Mouse (Mus musculus) embryonic fibroblast, embryonic 13.5 days (primary cell): ENCODE data around the gene Chit1. TPM values are rescaled to one million over a fixed set of nuclear protein-coding genes. Genes with fewer than 3 reads are reported as not detected.
A peak's percentile ranks its signal among the peaks of the same experiment; 100 is the strongest.

Experiments
- H3K27ac ChIP-seq: 2 replicates; pipeline ENCODE4 v1.5.1; 2012; ENCODE audit warnings: low read length, control low read depth, inconsistent platforms; ENCODE audit not compliant: insufficient read depth
- H3K4me1 ChIP-seq: 2 replicates; pipeline ENCODE4 v1.6.1; 2011; ENCODE audit warnings: low read length; ENCODE audit not compliant: control insufficient read depth, insufficient read depth
- H3K4me3 ChIP-seq: 2 replicates; pipeline ENCODE4 v1.5.1; 2011; ENCODE audit warnings: mild to moderate bottlenecking, control low read depth, low read length; ENCODE audit not compliant: insufficient read depth
- CTCF ChIP-seq: IDR thresholded peaks from 2 replicates; pipeline ENCODE4 v1.5.1; 2011; ENCODE audit warnings: mild to moderate bottlenecking, control low read depth, low read length, moderate library complexity, borderline replicate concordance; ENCODE audit not compliant: insufficient read depth
- POLR2A ChIP-seq: IDR thresholded peaks from 2 replicates; pipeline ENCODE4 v1.6.1; 2011; ENCODE audit warnings: low read depth, mild to moderate bottlenecking, control low read depth, low read length, moderate library complexity
- polyA plus RNA-seq: library from polyadenylated mRNA; stranded (reverse); fragments of >200 nt; gene quantifications from 2 replicates; pipeline ENCODE4 v1.2.4, GENCODE M21; 2011; ENCODE audit warnings: low read depth; ENCODE audit not compliant: missing spikeins, insufficient read length

The Chit1 gene
- polyA plus RNA-seq, 1 experiment = not detected

DNA sequence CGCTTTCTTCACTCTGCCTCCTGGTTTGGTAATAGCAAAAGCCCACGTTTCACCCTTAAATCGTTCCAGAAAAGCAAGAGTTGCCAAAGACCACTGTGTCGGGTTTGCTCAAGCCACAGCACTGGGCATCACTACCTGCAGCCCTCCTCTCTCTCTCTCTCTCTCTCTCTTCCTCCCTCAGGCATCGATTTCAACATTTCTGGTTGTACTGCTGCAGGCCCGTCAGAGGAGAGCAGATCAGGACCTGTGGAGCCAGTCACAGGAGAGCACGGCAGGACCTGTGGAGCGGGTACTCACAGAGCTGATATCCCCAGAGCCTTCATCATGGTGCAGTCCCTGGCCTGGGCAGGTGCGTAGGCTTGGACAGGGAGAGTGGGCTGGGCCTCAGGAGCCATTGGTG, 27.4 kb downstream of the Chit1 start:
- Histone ChIP-seq H3K4me3 (no peak overlapping the region), H3K27ac (no peak overlapping the region), H3K4me1 (no peaks in the 10 kb centered on the region)
- no peak for TF ChIP-seq CTCF
- no peak for TF ChIP-seq POLR2A

- no peak overlapping the region for H3K4me3 ChIP-seq
- no peaks in the 10 kb centered on the region; the same call in 1 of the 2 replicates for H3K4me1 ChIP-seq
- TF ChIP-seq POLR2A (no peak), CTCF (no peak)
- H3K27ac ChIP-seq = no peak overlapping the region
Measured at GRCm38 (mm10) chr1:134142363-134142794, 31.3 kb downstream of the Chit1 start.

DNA sequence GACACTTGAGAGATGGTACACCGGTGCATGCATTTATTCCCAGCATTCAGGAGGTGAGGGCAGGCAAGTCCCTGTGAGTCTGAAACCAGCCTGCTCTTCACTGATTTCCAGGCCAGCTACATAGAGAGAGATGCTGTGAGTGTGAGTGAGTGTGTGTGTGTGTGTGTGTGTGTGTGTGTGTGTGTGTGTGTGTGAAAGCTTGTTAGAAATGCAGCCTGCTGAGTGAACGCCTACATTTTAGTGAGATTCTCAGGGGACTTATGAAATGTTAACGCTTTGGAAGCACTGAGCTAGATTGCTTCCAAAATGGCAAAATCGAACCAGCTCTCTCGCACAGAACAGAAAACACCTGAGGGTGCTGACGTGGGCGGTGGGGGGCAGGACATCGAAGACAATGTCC, 35.0 kb downstream of the Chit1 start:
- no peak overlapping the region for H3K4me3 ChIP-seq

GRCm38 (mm10) chr1:134150076-134150475, 39.0 kb downstream of the Chit1 start:
- H3K27ac ChIP-seq = no peak overlapping the region
- H3K4me3 ChIP-seq = no peak overlapping the region
- no peaks in the 10 kb centered on the region for H3K4me1 ChIP-seq
- TF ChIP-seq CTCF (no peak), POLR2A (no peak)

More for the DNA sequence above, 35.0 kb downstream of the Chit1 start:
- H3K4me1 ChIP-seq = no peaks in the 10 kb centered on the region; the same call in 1 of the 2 replicates
- no peak overlapping the region for H3K27ac ChIP-seq
- TF ChIP-seq CTCF = no peak
- no peak for TF ChIP-seq POLR2A

GRCm38 (mm10) chr1:134150745-134151144, 39.7 kb downstream of the Chit1 start:
- TF ChIP-seq CTCF (no peak), POLR2A (no peak)
- H3K4me1 ChIP-seq = no peaks in the 10 kb centered on the region
- H3K4me3 ChIP-seq = no peak overlapping the region
- no peak overlapping the region for H3K27ac ChIP-seq

DNA sequence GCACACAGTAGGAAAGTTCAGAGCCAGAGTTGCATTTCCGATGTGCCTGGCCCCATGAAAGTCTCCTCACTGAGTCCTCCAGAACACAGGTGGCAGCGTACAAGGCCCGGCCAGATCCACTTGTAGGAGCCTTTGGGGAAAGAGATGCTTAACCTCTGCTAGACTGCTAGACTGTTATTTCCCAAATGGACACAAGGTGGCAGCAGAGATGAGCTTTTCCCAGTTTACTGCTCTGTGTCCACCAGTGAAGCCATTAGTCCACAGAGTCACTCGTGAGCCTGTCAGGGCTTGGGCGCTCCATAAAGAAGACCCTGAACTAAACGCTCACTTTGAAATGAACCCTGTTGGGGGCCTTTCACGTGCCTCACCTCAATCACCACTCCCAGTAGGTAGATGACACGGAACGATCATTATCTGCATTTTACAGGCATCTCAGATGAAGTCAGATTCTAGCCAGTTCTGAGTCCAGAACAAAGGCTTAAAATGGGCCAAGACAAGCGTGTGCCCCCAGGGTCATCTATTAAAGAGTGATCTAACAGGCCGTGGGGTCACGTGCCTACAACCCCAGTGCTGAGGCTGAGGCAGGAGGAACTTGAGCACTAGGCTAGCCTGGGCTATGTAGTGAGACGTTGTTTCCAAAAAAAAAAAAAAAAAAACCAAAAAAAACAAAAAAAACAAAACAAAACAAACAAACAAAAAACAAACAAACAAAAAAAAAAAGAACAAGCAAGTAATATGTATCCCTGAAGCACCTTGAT, 40.8 kb downstream of the Chit1 start:
- H3K27ac ChIP-seq = no peak overlapping the region
- no peaks in the 10 kb centered on the region for H3K4me1 ChIP-seq
- peak; percentile 33; the same call in 1 of the 2 replicates for TF ChIP-seq CTCF
- no peak for TF ChIP-seq POLR2A
- no peak overlapping the region for H3K4me3 ChIP-seq

DNA sequence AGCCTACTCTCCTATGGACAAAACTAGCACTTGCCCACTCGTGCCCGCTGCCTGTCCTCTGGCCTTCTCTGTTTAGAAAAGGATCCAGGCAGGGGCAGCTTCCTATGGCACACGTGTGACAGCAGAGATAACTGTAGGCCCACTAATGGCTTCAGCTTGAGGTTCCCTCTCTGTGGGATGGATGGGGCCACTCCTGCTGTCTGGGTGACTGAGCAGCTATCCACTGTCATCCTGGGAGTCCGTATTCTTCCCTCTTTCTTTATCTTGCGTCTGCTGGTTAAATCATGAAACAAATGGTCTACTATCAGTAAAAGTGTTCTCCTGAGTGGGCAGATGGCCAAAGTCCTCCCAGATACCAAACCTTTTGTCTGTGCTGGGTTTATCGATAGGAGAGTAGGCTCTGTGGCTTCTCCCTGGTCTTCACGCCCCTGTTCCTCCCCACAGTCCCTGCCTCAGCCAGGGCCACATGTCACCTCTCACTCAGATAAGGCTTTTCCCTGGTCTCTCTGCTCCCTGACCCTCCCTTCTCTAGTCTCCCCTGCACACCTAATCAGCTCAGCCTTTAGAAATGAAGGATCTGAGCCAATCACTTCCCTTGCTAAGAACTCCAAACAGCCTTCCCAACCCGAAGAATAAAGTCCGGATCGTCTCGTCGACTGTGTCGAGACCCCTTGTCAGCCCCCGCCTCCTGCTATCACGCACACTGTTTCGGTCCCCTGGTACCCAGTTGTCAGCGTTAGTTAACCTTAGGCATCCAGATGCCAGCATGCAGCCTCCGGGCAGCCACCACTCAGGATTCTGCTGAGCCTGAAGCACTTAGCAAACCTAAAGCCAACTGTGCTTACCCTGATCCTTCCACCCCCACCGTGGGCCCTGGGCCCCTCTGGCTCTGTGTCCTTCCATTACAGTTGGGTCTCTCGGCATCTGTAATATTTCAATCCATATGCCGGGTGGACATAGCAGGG, 41.9 kb downstream of the Chit1 start:
- H3K4me1 ChIP-seq = no peaks in the 10 kb centered on the region
- no peak for TF ChIP-seq POLR2A
- no peak for TF ChIP-seq CTCF
- no peak overlapping the region for H3K4me3 ChIP-seq
- H3K27ac ChIP-seq = no peak overlapping the region

DNA sequence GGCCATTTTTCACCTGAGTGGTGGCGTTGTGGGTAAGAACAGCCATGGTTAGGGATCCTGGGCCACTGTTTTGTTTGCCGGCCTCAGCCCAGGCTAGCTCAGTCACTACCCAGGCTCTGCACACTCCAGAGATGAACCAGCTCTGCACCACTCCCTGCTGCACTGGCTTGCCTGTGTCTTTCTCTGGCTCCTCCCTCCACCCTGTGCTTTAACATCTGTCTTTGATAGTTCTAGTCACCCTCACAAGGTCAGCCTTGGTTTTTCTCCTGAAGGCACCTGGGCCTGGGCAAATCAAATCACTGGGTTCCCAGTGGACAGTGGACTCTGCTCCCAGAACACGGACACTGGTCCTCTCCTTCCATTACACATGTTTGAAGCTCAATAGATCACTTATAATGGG, 43.1 kb downstream of the Chit1 start:
- Histone ChIP-seq H3K27ac (no peak overlapping the region), H3K4me1 (no peaks in the 10 kb centered on the region), H3K4me3 (no peak overlapping the region)
- TF ChIP-seq CTCF = no peak
- no peak for TF ChIP-seq POLR2A

GRCm38 (mm10) chr1:134154655-134155054, 43.6 kb downstream of the Chit1 start:
- Histone ChIP-seq H3K4me1 (no peaks in the 10 kb centered on the region), H3K4me3 (no peak overlapping the region), H3K27ac (no peak overlapping the region)
- TF ChIP-seq CTCF (no peak), POLR2A (no peak)
